Mouse (Mus musculus) forebrain, embryonic 14.5 days (tissue): ENCODE measurements around the gene Pstk. TPM values are rescaled to one million over a fixed set of nuclear protein-coding genes. Genes with fewer than 3 reads are reported as not detected.
"Not testable (repeated sequence)": the region's sequence is repeated elsewhere in the genome, so short reads cannot be mapped to it uniquely, and the experiment has no call there.

Experiments used
- ATAC-seq: fragments of 200-750 bp; cut with Nextera tagmentation; 2 replicates; pipeline ENCODE4 v1.8.0; 2017; ENCODE audit warnings: mild to moderate bottlenecking, moderate library complexity
- DNase-seq: peaks from one replicate; pipeline ENCODE4 v3.0.0-alpha.2; 2015; ENCODE audit warnings: low spot score
- H3K27ac ChIP-seq: fragments of 300-500 bp; sonication (generic); 2 replicates; pipeline ENCODE4 v1.5.1; 2014; ENCODE audit warnings: low read depth, mild to moderate bottlenecking, control low read depth, low read length, moderate library complexity
- H3K27me3 ChIP-seq: fragments of 300-500 bp; sonication (generic); replicated peaks from 2 replicates; pipeline ENCODE4 v1.6.1; 2014; ENCODE audit warnings: low read length, control low read depth, mixed read lengths; ENCODE audit not compliant: control insufficient read depth, insufficient read depth
- H3K36me3 ChIP-seq: fragments of 300-500 bp; sonication (generic); 2 replicates; pipeline ENCODE4 v1.6.1; 2014; ENCODE audit warnings: low read length, control low read depth; ENCODE audit not compliant: control insufficient read depth, insufficient read depth
- H3K4me1 ChIP-seq: fragments of 300-500 bp; sonication (generic); 2 replicates; pipeline ENCODE4 v1.6.1; 2014; ENCODE audit warnings: antibody characterized with exemption, low read length, control low read depth; ENCODE audit not compliant: control insufficient read depth, insufficient read depth
- H3K4me2 ChIP-seq: fragments of 300-500 bp; sonication (generic); 2 replicates; pipeline ENCODE4 v1.6.1; 2014; ENCODE audit warnings: mild to moderate bottlenecking, control low read depth, low read length
- H3K4me3 ChIP-seq: fragments of 300-500 bp; sonication (generic); 2 replicates; pipeline ENCODE4 v1.5.1; 2014; ENCODE audit warnings: low read depth, low read length, control low read depth
- H3K9ac ChIP-seq: fragments of 300-500 bp; sonication (generic); 2 replicates; pipeline ENCODE4 v1.6.1; 2014; ENCODE audit warnings: mild to moderate bottlenecking, low read length, control low read depth, moderate library complexity
- H3K9me3 ChIP-seq: fragments of 300-500 bp; sonication (generic); replicated peaks from 2 replicates; pipeline ENCODE4 v1.6.1; 2016; ENCODE audit warnings: low read length, control low read depth, mixed read lengths; ENCODE audit not compliant: control insufficient read depth
- WGBS: fragments of 180-500 bp; shearing (Covaris S2); extraction: QIAGEN DNeasy Blood & Tissue Kit; methylation state at CpG from one replicate; pipeline ENCODE4 v1.1.7; 2014; 5-methylcytosine and 5-hydroxymethylcytosine counted together
- polyA plus RNA-seq: library from polyadenylated mRNA; unstranded; fragments of >200 nt; fragmentation: Nextera tagmentation; extraction: Ambion mirVana; gene quantifications from 2 replicates; pipeline ENCODE4 v1.2.1, GENCODE M21; 2014

Gene Pstk
- polyA plus RNA-seq, 1 experiment from 2014 or later = 33.9 TPM

GRCm38 (mm10) chr7:131409988-131410385 lies 39.0 kb downstream of the Pstk start:
- DNase-seq = no peak

GRCm38 (mm10) chr7:131410416-131411058 lies 39.6 kb downstream of the Pstk start, which contains the start of the genes Ikzf5 and Acadsb:
TSS of gene Ikzf5 (minus strand) at chr7:131410521.
TSS of gene Acadsb (plus strand) at chr7:131410601.
- peak within 1 kb of the TSS; percentile 84 for H3K4me2 ChIP-seq
- H3K27ac ChIP-seq = peak within 1 kb of the TSS; percentile 84
- no peaks in the 10 kb centered on the region for H3K36me3 ChIP-seq
- peaks cover 19% of the 10 kb centered on the region for H3K4me1 ChIP-seq
- no peaks in the 10 kb centered on the region for H3K9me3 ChIP-seq
- no peaks in the 10 kb centered on the region for H3K27me3 ChIP-seq
- peak within 1 kb of the TSS; percentile 93 for H3K9ac ChIP-seq
- under 1% methylated on average over 42 of the region's 42 CpGs for WGBS
- ATAC-seq (peak; percentile 99), DNase-seq (peak; percentile 99)
- peak within 1 kb of the TSS; percentile 88 for H3K4me3 ChIP-seq

More at GRCm38 (mm10) chr7:131409988-131410385, 39.0 kb downstream of the Pstk start:
- H3K9ac ChIP-seq = peak overlapping the region; percentile 93
- H3K4me2 ChIP-seq = peak overlapping the region; percentile 84
- H3K27me3 ChIP-seq = no peaks in the 10 kb centered on the region
- peaks cover 19% of the 10 kb centered on the region for H3K4me1 ChIP-seq
- no peaks in the 10 kb centered on the region for H3K9me3 ChIP-seq
- no peaks in the 10 kb centered on the region for H3K36me3 ChIP-seq
- under 1% methylated on average over 38 of the region's 38 CpGs for WGBS
- H3K4me3 ChIP-seq = peak overlapping the region; percentile 88
- H3K27ac ChIP-seq = peak overlapping the region; percentile 84
- peak; percentile 63 for ATAC-seq

- H3K27me3 ChIP-seq = no peaks in the 10 kb centered on the region
- 64% methylated on average over 10 of the region's 10 CpGs for WGBS
- peak overlapping the region; percentile 88 for H3K4me3 ChIP-seq
- ATAC-seq (no peak), DNase-seq (no peak)
- peak overlapping the region; percentile 84 for H3K4me2 ChIP-seq
- no peak overlapping the region for H3K27ac ChIP-seq
- peaks cover 19% of the 10 kb centered on the region for H3K4me1 ChIP-seq
- H3K36me3 ChIP-seq = no peaks in the 10 kb centered on the region
- H3K9me3 ChIP-seq = no peaks in the 10 kb centered on the region
- peak overlapping the region; percentile 93 for H3K9ac ChIP-seq
Measured at GRCm38 (mm10) chr7:131411221-131411940, 40.4 kb downstream of the Pstk start.

GRCm38 (mm10) chr7:131411941-131412270 lies 41.0 kb downstream of the Pstk start:
- ATAC-seq = no peak
- Histone ChIP-seq H3K36me3 (no peaks in the 10 kb centered on the region), H3K9ac (0 out of 2 replicates have a peak overlapping the region, but pooled peaks have one; percentile 8), H3K27ac (no peak overlapping the region), H3K27me3 (no peaks in the 10 kb centered on the region), H3K4me2 (peak overlapping the region; percentile 84; the same call in 1 of the 2 replicates), H3K4me3 (no peak overlapping the region), H3K9me3 (no peaks in the 10 kb centered on the region), H3K4me1 (peaks cover 19% of the 10 kb centered on the region)
- DNase-seq = no peak
- whole genome bisulfite sequencing = 68% methylated on average over 2 of the region's 2 CpGs

GRCm38 (mm10) chr7:131416742-131417141 lies 45.8 kb downstream of the Pstk start:
- not testable (repeated sequence) for H3K36me3 ChIP-seq, H3K27me3 ChIP-seq, DNase-seq, H3K27ac ChIP-seq, H3K4me3 ChIP-seq, H3K4me2 ChIP-seq, H3K9me3 ChIP-seq, ATAC-seq, H3K9ac ChIP-seq, H3K4me1 ChIP-seq

GRCm38 (mm10) chr7:131417605-131418004 lies 46.7 kb downstream of the Pstk start:
- H3K9me3 ChIP-seq = no peaks in the 10 kb centered on the region
- H3K9ac ChIP-seq = no peak overlapping the region
- H3K36me3 ChIP-seq = no peaks in the 10 kb centered on the region
- DNase-seq (no peak), ATAC-seq (no peak)
- no peak overlapping the region for H3K4me2 ChIP-seq
- H3K4me3 ChIP-seq = no peak overlapping the region
- H3K27ac ChIP-seq = no peak overlapping the region
- no peaks in the 10 kb centered on the region for H3K4me1 ChIP-seq
- H3K27me3 ChIP-seq = no peaks in the 10 kb centered on the region

- Histone ChIP-seq H3K9me3 (no peaks in the 10 kb centered on the region), H3K4me1 (no peaks in the 10 kb centered on the region), H3K4me3 (no peak overlapping the region), H3K36me3 (peaks cover 28% of the 10 kb centered on the region), H3K27me3 (no peaks in the 10 kb centered on the region), H3K9ac (no peak overlapping the region), H3K4me2 (no peak overlapping the region), H3K27ac (no peak overlapping the region)
- ATAC-seq (no peak), DNase-seq (no peak)
- WGBS = 86% methylated on average over 2 of the region's 2 CpGs
Measured at GRCm38 (mm10) chr7:131424912-131425311, 54.0 kb downstream of the Pstk start.

- ATAC-seq (no peak), DNase-seq (no peak)
- WGBS = 92% methylated on average over 5 of the region's 5 CpGs
- Histone ChIP-seq H3K4me2 (no peak overlapping the region), H3K4me3 (no peak overlapping the region), H3K36me3 (peaks cover 38% of the 10 kb centered on the region), H3K27ac (no peak overlapping the region), H3K9me3 (no peaks in the 10 kb centered on the region), H3K4me1 (no peaks in the 10 kb centered on the region), H3K27me3 (no peaks in the 10 kb centered on the region), H3K9ac (no peak overlapping the region)
Measured at GRCm38 (mm10) chr7:131427331-131427730, 56.4 kb downstream of the Pstk start.

GRCm38 (mm10) chr7:131432244-131432643 lies 61.3 kb downstream of the Pstk start:
- Histone ChIP-seq H3K4me1 (no peaks in the 10 kb centered on the region), H3K9ac (no peak overlapping the region), H3K4me3 (no peak overlapping the region), H3K27ac (no peak overlapping the region), H3K4me2 (no peak overlapping the region), H3K27me3 (no peaks in the 10 kb centered on the region), H3K9me3 (no peaks in the 10 kb centered on the region), H3K36me3 (peaks cover 37% of the 10 kb centered on the region)
- ATAC-seq = 0 out of 2 replicates have a peak, but pooled peaks have one; percentile 32
- DNase-seq = peak; percentile 78
- WGBS = 12% methylated on average over 1 of the region's 1 CpGs
